Mouse (Mus musculus) embryonic stem cell, embryonic (primary cell): Measurements from ENCODE around the gene Cfap54.

Experiments used
- CTCF ChIA-PET, 4 experiments: fragments of 300-600 bp in 2 of 4; fragments of 350-600 bp in 2 of 4; sonication (Branson Sonifier 250); formaldehyde crosslinking; loops; one replicate each; lab custom pipeline; 2022; ENCODE audit warnings: inconsistent platforms in 2 of 4; lab: Charles Lee
- POLR2A ChIA-PET, 4 experiments: fragments of 300-600 bp in 2 of 4; fragments of 350-600 bp in 2 of 4; sonication (Branson Sonifier 250); formaldehyde crosslinking; loops; one replicate each; lab custom pipeline; 2022; ENCODE audit warnings: antibody characterized with exemption in 4 of 4, inconsistent platforms in 1 of 4; lab: Charles Lee

Cfap54 gene

DNA sequence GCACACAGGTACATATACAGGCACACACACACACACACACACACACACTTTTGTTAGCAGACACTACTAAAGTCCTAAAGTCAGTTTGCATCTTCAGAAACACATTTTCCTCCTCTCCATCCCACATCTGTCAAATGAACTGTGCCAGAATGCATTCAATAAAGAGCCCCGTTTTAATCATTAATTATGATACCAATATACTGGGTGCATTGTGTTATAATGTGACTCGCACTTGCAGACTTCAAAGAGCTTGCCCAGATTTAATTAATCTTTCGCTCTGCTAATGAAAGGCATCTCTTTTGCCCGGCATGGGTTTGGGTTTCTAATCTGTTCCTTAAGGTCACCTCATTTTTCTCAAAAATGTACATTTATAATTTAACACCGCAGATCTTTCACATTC is 327.1 kb downstream of the Cfap54 start:
- ChIA-PET CTCF (no interaction called here), POLR2A (no interaction called here)

DNA sequence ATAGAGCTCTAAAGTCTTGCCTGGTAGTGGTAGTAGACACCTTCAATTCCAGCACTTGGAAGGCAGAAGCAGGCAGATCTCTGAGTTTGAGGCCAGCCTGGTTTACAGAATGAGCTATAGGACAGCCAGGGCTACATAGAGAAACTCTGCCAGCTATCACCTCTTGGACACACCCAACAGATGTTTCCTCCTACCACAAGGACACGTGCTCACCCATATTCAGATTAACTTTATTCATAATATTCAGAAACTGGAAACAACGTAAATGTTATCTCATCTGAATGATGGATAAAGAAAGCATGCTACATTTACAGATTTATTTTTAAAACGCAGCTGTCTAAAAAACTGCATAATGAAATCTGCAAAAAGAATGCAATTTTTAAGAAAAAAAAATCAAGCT is 351.1 kb downstream of the Cfap54 start:
- CTCF ChIA-PET: no interaction called here
- POLR2A ChIA-PET: no interaction called here

DNA sequence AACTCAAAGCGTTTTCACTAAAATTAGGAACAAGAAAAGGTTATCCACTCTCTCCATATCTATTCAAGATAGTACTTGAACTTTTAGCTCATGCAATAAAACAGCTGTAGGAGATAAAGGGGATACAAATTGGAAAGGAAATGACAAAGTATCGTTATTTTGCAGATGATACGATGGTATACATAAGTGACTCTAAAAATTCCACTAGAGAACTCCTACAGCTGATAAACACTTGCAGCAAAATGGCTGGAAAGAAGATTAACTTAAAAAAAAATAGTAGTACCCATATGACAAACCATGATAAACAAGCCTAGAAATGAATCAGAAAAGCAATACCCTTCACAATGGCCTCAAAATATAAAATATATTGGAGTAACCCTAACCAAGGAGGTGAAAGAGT is 352.7 kb downstream of the Cfap54 start:
- ChIA-PET CTCF (no interaction called here), POLR2A (no interaction called here)
